Mouse (Mus musculus) layer of hippocampus, adult 9-10 months (tissue): Measurements from ENCODE around the gene Clmp.
"Not testable (repeated sequence)": the region's sequence is repeated elsewhere in the genome, so short reads cannot be mapped to it uniquely, and the experiment has no call there.

ENCODE experiments used
- DNase-seq: peaks from one replicate; pipeline ENCODE4 v3.0.0; 2022; ENCODE audit warnings: low spot score

The Clmp gene

DNA sequence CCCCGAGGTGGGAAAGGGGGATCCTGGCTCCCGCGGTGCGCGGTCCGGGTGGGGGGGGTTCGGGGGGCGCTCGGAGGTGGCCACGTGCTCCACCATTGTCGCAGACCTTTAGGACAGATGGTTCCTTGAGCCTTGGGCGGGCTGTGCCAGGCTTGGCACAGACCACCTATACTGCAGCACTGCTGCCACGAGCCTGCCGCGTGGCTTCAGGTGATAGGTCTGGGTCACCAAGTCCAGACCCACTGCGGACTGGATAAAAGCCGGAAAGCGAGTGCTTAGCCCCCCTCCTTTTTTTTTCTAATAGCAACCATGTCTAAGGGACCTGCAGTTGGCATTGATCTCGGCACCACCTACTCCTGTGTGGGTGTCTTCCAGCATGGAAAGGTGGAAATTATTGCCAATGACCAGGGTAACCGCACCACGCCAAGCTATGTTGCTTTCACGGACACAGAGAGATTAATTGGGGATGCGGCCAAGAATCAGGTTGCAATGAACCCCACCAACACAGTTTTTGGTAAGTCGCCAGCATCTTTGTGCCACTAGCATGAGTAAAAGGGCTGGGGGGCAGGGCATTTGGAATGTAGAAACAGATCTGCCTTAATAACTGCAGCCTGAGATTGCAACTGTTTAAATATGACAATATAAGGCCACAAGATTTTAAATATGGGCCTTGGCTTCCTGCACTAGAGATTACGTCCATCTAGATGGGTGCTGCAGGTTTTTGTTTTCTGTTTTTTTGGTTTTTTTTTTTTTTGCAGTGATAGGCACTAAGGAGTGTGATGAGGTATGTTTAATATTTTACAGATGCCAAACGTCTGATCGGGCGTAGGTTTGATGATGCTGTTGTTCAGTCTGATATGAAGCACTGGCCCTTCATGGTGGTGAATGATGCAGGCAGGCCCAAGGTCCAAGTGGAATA lies 116.1 kb downstream of the Clmp start:
- DNase-seq, result not testable (repeated sequence)

DNA sequence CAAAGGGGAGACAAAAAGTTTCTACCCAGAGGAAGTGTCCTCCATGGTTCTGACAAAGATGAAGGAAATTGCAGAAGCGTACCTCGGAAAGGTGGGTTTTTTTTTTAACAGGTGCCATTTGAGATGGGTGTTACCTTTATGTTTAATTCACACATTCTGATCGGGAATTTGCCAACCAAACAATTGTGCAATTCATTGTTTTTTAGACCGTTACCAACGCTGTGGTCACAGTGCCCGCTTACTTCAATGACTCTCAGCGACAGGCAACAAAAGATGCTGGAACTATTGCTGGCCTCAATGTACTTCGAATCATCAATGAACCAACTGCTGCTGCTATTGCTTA lies 116.7 kb downstream of the Clmp start:
- DNase-seq, result not testable (repeated sequence)

DNA sequence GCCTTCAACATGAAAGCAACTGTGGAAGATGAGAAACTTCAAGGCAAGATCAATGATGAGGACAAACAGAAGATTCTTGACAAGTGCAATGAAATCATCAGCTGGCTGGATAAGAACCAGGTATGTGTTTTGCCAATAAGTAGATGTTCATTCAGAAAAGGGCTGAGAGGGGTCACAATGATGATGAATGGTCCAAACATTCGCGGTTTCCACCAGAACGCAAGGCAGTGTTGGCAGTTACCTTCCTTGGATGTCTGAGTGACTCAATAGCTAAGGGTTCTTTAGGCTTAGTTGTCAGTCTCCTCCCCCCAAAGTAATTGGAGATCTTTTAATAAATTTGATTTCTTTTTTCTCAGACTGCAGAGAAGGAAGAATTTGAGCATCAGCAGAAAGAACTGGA lies 118.8 kb downstream of the Clmp start:
- not testable (repeated sequence) for DNase-seq

DNA sequence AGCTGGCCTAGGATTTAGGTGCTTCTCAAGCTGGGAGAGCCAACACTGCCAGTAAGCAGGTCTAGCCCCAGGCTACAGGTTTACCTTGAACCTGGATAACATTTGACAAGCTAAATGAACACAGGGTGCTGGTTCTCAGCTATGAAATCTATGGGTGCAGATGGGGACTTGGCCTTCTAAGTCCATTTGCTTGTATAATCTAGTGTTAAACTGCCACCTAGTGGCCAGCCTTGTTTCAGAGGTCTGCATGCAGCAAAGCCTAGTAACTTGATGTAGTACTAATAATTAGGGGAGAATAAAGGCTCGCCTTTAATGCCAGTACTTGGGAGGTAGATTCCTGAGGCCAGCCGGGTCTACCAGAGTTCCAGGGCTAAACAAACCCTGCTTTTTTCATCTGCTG lies 119.5 kb downstream of the Clmp start:
- peak; percentile 81 for DNase-seq

DNA sequence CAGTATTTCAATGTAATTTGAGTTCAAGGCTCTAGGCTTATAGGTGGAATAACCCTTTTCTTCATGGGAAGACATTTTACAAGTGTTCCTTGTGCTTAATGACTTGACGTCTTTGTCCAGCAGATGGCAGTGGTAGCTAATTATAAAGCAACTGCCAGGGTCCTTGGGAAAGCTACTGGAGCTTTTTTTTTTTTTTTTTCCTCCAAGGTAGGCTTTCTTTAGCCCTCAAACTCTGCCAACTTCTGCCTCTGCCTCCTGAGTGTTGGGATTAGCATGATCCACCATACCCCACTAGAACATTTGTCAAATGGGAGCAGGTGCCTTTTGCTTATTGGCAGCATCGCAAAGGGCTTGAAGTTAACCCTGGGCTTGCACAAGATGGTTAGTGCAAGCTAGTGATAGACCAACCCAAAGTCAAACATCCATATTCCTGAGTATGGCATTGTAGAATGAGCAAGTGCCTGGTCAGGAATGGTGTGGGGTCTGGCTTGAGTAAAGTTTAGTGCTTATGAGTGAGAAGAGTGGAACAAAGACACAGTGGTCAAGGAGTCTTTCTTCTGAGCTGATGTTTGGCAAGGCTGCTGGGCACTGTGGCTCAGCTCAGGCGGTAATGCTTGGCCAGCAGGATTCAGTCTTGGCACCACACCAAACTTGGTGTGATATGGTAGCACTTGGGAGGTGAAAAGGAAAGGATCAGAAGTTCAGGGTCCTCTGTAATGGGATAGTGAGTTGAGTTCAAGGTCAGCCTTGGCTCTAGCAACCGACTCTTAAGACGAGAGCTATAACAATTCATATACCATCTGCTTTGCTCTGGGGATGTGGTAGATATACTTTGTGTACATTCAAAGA lies 120.9 kb downstream of the Clmp start:
- no peak for DNase-seq

DNA sequence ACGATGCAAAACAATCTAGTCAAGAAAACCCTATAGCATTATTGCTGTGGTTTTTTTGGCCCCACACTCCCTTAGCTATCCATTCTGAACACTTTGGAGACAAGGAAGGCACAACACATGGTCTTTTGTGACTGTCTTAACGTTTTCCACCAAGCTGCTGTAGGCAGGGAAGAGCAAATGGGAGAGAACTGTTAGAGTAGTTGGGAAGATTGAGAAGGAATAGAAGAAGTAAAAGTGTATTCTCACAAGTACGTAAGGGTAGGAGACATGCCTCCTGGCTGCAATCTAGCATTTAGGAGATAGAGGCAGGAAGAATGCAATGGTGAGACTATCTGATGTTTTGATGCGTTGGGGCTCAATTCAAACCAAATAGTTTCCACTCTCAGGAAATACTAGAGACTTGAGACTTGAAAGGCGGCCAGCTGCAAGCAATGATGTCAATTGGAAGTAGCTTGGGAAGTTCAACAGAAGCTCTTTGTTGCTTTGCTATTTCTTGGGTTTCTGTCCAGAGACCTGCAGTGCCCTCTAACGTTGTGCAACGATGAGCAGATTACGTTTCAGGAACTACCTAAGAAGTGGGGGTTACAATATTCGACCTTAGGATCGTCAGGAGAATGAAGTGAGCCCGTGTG lies 121.6 kb downstream of the Clmp start:
- DNase-seq, result no peak

DNA sequence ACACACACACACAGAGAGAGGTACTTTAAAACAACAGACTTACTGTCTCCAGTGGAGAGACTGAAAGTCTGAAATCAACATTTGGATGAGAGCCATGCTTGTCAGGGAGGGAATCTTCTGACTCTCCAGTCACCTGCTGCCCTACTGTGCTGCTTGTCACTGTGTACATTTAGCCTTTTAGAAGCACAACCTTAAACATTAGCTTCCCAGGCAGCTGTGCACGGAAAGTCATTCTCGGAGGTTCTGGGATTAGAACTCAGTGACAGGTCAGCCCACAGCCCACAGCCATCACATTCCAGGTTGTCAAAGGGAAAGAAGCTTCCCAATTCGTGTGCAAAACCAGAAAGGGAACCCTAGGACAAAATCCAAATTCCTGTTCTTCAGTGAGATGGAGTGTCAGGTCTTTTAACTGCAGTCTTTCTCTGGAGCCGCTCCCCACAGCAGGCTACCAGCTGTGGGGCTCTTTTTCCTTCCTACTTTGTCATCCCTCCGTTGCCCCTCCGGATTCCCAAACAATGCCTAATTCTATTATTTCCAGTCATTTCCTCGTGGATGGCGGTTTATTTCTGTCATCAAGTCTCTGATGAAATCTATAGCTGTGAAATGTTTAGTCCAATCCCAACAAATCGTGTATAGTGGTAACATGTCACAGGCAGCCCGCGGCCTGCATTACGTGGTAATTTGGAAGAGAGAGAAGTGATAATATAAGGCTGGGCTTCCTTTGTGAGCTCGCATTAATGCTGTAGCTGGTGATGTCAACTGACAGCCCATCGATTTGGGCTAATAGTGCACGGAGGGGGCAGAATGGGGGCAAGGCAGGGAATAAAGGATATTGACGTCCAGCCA lies 122.5 kb downstream of the Clmp start:
- no peak for DNase-seq

DNA sequence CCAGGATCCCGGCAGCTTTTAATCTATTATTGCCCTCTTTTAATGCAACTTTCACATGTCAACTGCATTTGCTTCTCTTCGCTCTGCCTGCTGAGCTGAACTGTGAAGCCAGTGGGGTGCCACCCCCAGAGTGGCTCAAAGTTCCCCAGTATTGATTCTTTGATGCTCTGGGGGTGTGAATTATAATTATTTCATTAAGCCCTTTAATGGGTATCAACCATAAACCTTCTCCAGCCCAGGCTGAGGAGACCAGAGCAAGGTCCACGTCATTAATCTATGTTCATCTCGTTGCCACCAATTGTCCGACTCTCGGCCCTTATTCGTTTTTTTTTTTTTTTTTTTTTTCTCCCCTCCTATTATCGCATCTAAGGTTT lies 123.1 kb downstream of the Clmp start:
- no peak for DNase-seq

DNA sequence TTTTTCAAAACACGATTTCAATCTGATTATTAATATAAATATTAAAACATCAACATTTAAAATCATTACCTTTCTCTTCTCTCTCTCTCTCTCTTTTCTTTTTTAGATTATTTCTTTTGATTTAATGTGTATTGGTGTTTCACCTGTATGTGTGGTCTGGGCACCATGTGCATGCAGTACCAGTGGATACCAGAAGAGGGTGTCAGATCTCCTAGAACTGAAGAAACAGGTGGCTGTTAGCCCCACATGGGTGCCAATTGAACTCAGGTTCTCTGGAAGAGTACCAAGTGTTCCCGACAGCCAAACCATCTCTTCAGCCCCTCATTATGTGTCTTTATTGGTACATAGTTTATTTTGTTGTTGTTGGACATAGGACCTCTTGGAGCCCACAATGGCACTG lies 126.1 kb downstream of the Clmp start:
- no peak for DNase-seq

DNA sequence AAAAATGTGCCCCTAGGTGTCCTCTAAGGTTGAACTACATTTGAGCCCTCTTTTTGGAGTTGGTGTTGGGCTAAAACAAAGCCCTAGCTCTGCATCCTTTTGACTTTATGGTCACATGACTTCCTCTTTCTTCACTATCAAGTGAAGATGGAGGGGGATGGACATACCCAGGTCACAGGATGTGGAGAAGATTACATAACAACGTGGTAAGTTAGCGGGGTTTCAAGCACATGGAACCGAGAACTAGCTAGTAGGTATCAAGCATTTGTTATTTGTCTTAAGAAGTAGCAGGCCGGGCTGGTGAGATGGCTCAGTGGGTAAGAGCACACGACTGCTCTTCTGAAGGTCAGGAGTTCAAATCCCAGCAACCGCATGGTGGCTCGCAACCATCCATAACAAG lies 128.3 kb downstream of the Clmp start:
- DNase-seq, result no peak

DNA sequence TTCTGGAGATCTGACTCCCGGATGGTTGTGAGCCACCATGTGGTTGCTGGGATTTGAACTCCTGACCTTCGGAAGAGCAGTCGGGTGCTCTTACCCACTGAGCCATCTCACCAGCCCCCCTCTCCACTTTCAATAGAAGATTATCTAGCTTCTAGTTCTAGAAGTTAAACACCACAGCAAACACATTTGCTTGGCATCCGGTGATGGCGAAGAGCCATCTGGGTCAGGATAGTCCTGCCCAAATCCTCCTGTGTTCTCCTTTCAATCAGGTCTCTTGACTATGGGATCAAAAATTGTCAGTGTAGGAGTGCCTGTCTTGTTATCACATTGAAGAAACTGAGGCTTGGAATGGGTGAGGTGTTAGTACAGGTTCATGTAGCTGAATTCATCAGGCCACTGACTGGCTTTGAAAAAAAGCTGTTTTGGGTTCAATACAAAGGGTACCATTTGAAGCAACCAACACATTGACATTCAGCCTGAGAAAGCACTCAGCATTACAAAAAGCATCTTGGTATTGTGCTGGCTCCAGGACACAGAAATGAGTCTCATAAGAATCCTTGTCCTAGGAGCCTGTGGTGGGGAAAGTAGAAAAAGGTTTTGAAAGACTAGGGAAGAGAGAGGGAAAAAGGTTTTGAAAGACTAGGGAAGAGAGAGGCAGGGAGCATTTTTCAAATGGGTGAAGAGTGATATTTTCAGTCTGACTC lies 131.7 kb downstream of the Clmp start:
- DNase-seq, result no peak

DNA sequence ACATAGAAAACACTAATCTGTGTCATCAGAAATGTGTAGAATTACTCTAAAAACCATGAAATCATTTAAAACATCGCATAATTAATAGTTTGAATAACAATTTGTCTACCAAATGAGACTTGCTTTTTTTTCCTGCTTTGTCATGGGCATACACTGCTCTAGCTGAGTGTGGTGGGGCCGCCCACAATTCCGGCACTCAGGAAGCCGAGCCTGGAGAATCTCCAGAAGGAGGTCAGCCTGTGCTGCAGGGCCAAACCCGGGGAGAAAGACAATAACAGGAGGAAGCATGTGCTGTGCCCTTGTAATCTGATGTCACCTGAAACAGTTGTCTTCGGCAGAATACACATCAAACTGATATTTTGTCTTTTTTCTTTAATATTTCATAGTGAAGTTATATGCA lies 139.8 kb downstream of the Clmp start:
- no peak for DNase-seq

DNA sequence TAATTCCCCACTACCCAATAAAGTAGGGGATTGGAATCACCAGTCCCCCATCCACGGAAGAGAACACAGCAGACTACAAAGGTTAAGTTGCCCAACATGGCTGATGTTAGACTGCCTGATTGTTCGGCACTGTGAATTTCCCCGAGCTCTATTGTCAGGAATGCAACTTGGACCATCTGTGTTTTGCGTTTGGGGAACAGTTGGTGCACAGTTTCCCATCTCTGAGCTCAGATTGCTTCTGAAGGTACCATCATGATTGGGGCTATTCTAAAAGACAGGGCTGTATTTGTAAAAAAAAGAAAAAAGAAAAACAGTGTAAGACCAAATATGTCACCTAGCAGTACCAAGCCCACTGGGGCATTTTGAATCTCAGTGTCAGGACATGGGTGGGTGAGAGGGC lies 141.6 kb downstream of the Clmp start:
- no peak for DNase-seq

DNA sequence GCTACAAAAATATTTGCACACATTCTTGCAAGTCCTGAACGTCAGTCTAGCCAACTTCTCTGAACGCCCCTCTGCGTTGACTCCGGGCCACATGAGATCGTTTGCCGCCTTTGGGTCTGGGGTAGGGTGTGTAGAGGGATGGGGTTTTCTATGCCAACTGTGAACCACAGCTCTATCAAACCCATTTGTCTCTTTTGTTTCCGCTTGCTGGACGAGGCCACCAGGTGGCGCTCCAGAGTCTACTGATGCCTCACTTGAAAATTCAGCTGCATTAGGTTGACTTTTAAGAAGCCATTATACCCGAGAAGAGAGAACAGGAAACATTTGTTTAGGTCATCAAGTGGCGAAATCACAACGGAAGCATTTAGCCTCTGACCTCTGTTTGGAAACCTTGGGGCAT lies 148.8 kb downstream of the Clmp start:
- no peak for DNase-seq
